Mouse (Mus musculus) heart, embryonic 13.5 days (tissue): Measurements from ENCODE around the gene Arrb1. TPM values are rescaled to one million over a fixed set of nuclear protein-coding genes. Genes with fewer than 3 reads are reported as not detected.
A peak's percentile ranks its signal among the peaks of the same experiment; 100 is the strongest.

Experiments
- ATAC-seq: fragments of 200-750 bp; cut with Nextera tagmentation; 2 replicates; pipeline ENCODE4 v1.8.0; 2017; ENCODE audit warnings: moderate TSS enrichment; ENCODE audit not compliant: insufficient number of reproducible peaks, low FRiP score, low TSS enrichment; ENCODE audit errors: extremely low read depth
- H3K27ac ChIP-seq: fragments of 300-500 bp; sonication (generic); replicated peaks from 2 replicates; pipeline ENCODE4 v1.5.1; 2015; ENCODE audit warnings: moderate library complexity, mild to moderate bottlenecking, inconsistent platforms
- H3K27me3 ChIP-seq: fragments of 300-500 bp; sonication (generic); replicated peaks from 2 replicates; pipeline ENCODE4 v1.6.1; 2015; ENCODE audit warnings: mild to moderate bottlenecking, inconsistent platforms
- H3K36me3 ChIP-seq: fragments of 300-500 bp; sonication (generic); 2 replicates; pipeline ENCODE4 v1.6.1; 2015; ENCODE audit warnings: mild to moderate bottlenecking, inconsistent platforms
- H3K4me1 ChIP-seq: fragments of 300-500 bp; sonication (generic); 2 replicates; pipeline ENCODE4 v1.6.1; 2015; ENCODE audit warnings: inconsistent platforms
- H3K4me2 ChIP-seq: fragments of 300-500 bp; sonication (generic); 2 replicates; pipeline ENCODE4 v1.6.1; 2015; ENCODE audit warnings: inconsistent platforms, mild to moderate bottlenecking, moderate library complexity
- H3K4me3 ChIP-seq: fragments of 300-500 bp; sonication (generic); 2 replicates; pipeline ENCODE4 v1.5.1; 2015; ENCODE audit warnings: moderate library complexity, mild to moderate bottlenecking, inconsistent platforms
- H3K9ac ChIP-seq: fragments of 300-500 bp; sonication (generic); 2 replicates; pipeline ENCODE4 v1.6.1; 2015; ENCODE audit warnings: inconsistent platforms, mild to moderate bottlenecking, moderate library complexity
- H3K9me3 ChIP-seq: fragments of 300-500 bp; sonication (generic); 2 replicates; pipeline ENCODE4 v1.6.1; 2016; ENCODE audit warnings: inconsistent platforms
- WGBS: fragments of 180-500 bp; shearing (Covaris S2); methylation state at CpG from one replicate; pipeline ENCODE4 v1.1.7; 2015; ENCODE audit warnings: mixed read lengths; 5-methylcytosine and 5-hydroxymethylcytosine counted together
- polyA plus RNA-seq: library from polyadenylated mRNA; unstranded; fragments of >200 nt; fragmentation: Nextera tagmentation; extraction: Ambion mirVana; gene quantifications from 2 replicates; pipeline ENCODE4 v1.2.1, GENCODE M21; 2015

Arrb1 gene
- polyA plus RNA-seq, 1 experiment from 2014 or later = 6.8 TPM

DNA sequence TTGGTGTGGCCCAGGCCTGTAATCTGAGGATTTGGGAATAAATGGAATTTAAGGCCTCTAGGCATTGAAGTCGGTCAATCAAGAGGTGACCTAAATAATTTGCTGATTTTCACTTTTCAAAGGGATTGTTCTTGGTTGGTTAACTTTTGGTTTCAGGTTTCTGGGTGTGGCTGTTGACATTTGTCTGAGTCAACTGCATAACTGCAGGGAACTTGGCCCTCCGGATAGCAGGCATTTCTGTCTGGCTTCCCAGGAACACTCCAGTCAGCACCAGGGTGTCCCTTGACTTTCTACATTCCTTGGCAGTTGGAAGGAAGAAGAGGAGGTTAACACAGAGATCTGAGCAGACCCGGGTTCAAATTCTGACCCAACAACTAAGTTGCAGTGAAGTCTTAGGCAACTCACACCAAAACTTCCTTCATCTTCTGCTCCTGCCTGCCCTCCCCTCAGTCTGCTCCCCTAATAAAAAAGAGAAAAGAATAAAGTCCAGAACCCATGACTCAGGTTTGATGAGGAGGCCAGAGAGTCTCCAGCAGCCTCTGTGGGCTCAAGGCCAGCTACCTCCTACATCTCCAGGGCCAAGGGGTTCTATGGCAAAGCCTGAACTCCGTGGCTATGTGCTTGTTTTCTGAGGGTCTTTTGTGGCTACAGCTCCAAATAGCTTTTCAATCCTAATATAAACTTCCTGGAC, 16.2 kb upstream of the Arrb1 start:
- Histone ChIP-seq H3K4me2 (no peak overlapping the region), H3K9ac (no peak overlapping the region), H3K9me3 (peaks cover 5% of the 10 kb centered on the region; the same call in 1 of the 2 replicates), H3K36me3 (no peaks in the 10 kb centered on the region), H3K4me1 (peaks cover 19% of the 10 kb centered on the region), H3K27ac (no peak overlapping the region), H3K4me3 (no peak overlapping the region), H3K27me3 (no peaks in the 10 kb centered on the region)
- no peak for ATAC-seq
- WGBS = 52% methylated on average over 4 of the region's 4 CpGs

DNA sequence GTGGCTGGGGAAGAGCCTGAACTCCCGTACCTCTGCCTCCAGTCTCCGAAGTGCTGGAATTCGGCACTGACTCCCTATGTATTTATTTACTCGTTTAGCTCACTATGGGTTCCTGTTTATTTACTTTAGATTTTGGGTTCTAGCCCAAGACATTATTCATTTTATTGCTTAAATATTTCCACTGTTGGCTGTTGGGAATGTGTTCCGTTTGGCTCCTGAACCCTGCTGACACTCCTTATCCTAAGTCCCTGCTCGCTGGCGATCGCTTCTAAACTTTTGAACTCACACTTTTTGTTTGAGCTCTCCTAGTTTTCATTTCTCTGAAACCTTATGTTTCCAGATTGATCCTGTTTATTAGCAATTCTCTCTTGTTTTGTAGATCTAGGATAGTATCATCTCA, 12.1 kb upstream of the Arrb1 start:
- WGBS = 66% methylated on average over 8 of the region's 8 CpGs
- no peaks in the 10 kb centered on the region for H3K27me3 ChIP-seq
- no peak overlapping the region for H3K9ac ChIP-seq
- no peak overlapping the region for H3K4me2 ChIP-seq
- H3K4me3 ChIP-seq = no peak overlapping the region
- H3K9me3 ChIP-seq = peaks cover 5% of the 10 kb centered on the region; the same call in 1 of the 2 replicates
- ATAC-seq = no peak
- H3K36me3 ChIP-seq = no peaks in the 10 kb centered on the region
- 0 out of 2 replicates have a peak, but pooled peaks cover 4% of the 10 kb centered on the region for H3K4me1 ChIP-seq
- no peak overlapping the region for H3K27ac ChIP-seq

DNA sequence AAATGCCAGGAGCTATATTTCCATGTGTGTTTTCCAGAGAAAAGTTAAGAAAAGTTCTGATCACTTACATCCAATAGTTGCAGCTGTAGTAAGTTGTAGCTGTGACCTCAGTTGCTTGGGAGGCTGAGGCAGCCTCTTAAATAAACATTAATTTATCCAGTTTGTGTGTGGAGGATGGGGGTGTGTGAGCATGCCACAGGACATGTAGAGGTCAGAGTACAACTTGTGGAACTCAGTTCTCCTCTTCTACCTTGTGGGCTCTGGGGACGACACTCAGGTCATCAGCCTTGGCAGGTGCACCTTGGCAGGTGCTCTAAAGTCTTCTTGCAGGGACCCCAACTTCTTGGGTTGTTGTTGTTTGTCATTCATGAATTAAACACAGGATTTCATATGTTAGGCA, 11.4 kb upstream of the Arrb1 start:
- Histone ChIP-seq H3K4me1 (peaks cover 8% of the 10 kb centered on the region), H3K27me3 (no peaks in the 10 kb centered on the region), H3K4me3 (no peak overlapping the region), H3K4me2 (no peak overlapping the region), H3K9me3 (peaks cover 5% of the 10 kb centered on the region; the same call in 1 of the 2 replicates), H3K9ac (no peak overlapping the region), H3K36me3 (no peaks in the 10 kb centered on the region), H3K27ac (no peak overlapping the region)
- WGBS = 86% methylated on average over 1 of the region's 1 CpGs
- ATAC-seq = no peak

DNA sequence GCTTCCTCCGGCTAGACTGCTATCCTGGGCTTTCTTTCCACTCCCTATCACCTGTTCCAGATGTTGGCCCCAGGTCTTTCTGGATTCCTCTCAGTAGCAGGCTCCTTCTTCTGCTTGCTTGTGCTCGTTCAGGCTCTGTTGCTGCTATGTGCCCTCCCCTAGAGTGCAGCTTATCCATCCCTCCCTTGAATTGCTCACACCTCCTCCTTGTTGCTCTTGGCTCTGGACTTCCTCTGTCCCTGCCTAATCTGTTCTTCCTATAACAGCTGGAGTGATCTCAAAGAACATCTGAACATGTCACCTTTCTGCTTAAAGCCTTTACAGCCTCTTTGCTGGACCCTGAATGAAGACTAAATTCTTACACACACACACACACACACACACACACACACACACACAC, 6.7 kb upstream of the Arrb1 start:
- H3K4me3 ChIP-seq = no peak overlapping the region
- no peak for ATAC-seq
- H3K27me3 ChIP-seq = no peaks in the 10 kb centered on the region
- H3K9ac ChIP-seq = no peak overlapping the region
- H3K4me1 ChIP-seq = peaks cover 22% of the 10 kb centered on the region
- 23% methylated on average over 2 of the region's 2 CpGs for WGBS
- H3K36me3 ChIP-seq = no peaks in the 10 kb centered on the region
- no peak overlapping the region for H3K4me2 ChIP-seq
- no peaks in the 10 kb centered on the region for H3K9me3 ChIP-seq
- no peak overlapping the region for H3K27ac ChIP-seq

DNA sequence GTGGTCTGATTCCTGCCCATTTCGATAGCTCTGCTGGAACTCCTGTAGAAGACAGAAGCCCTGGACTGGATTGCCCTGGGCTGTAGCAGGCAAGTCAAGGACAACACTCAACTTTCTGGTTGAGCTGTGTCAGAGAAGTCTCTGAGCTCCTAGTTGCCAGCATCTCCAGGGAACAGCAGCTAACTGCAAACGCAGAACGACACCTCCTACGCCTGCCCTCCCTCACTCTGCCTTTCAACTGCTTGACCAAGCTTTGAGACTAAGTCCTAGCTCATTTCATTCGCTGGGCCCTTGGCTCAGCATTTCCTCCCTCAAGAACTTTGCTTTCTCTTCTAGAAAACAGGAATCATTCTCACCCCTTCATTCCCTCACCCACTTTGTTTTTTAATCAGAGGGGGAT, 5.9 kb upstream of the Arrb1 start:
- H3K4me1 ChIP-seq = peaks cover 29% of the 10 kb centered on the region
- WGBS = 40% methylated on average over 5 of the region's 5 CpGs
- no peaks in the 10 kb centered on the region for H3K27me3 ChIP-seq
- no peak for ATAC-seq
- H3K4me2 ChIP-seq = no peak overlapping the region
- no peak overlapping the region for H3K4me3 ChIP-seq
- no peak overlapping the region for H3K27ac ChIP-seq
- H3K36me3 ChIP-seq = no peaks in the 10 kb centered on the region
- H3K9me3 ChIP-seq = no peaks in the 10 kb centered on the region
- peak overlapping the region; percentile 41; the same call in 1 of the 2 replicates for H3K9ac ChIP-seq

DNA sequence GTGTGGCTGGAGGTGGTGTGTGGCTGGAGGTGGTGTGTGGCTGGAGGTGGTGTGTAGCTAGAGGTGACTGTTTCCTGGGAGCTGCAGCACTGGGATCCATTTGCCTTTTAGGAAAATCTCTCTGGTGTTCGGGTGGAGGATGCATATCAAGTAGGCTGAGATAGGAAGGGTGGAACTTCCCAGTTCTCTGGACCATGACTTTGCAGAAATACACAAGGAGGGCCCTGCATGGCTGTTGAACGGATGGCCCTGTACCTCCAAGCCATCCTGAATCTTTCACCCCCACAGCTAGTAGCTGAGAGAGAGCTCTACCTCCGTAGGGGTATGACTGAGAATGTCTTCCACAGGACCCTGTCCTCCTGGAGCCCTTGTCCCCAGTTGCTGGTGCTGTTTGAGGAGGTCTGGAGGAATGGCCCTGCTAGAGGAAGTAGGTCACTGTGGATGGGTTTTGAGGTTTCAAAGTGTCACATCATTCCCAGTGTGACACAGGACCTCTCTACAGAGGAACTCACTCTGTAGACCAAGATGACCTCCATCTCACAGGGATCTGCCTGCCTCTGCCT, 3.8 kb upstream of the Arrb1 start:
- Histone ChIP-seq H3K9me3 (no peaks in the 10 kb centered on the region), H3K27ac (peak overlapping the region; percentile 32)
- no peak for ATAC-seq

DNA sequence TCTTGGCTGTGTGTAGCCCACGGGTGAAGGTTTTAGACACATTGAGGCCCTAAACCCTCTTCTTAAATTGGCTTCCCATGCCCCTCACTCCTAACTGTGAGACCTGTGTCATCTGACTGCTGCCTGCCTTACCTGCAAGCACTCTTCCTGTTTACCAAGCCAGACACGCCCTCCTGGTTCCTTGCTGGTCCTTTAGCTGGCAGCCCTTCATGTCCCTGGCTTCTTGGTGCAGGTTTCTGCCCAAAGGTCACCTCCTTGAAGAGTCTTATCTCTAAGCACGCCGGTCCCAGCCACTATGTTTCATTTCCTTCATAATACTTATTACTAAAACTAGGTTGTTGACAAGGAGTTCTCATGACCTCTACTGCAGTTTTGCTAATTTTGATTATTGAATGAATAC, 2.7 kb upstream of the Arrb1 start:
- peaks cover 53% of the 10 kb centered on the region for H3K4me1 ChIP-seq
- no peak overlapping the region for H3K27ac ChIP-seq
- no peak overlapping the region for H3K4me2 ChIP-seq
- H3K4me3 ChIP-seq = no peak overlapping the region
- H3K27me3 ChIP-seq = no peaks in the 10 kb centered on the region
- H3K9ac ChIP-seq = no peak overlapping the region
- H3K36me3 ChIP-seq = no peaks in the 10 kb centered on the region
- ATAC-seq = no peak
- no peaks in the 10 kb centered on the region for H3K9me3 ChIP-seq
- WGBS = 62% methylated on average over 4 of the region's 4 CpGs

More for the DNA sequence above, 3.8 kb upstream of the Arrb1 start:
- Histone ChIP-seq H3K4me2 (no peak overlapping the region), H3K27me3 (no peaks in the 10 kb centered on the region), H3K4me1 (peaks cover 43% of the 10 kb centered on the region), H3K4me3 (no peak overlapping the region), H3K36me3 (no peaks in the 10 kb centered on the region), H3K9ac (no peak overlapping the region)
- WGBS = 71% methylated on average over 3 of the region's 3 CpGs

DNA sequence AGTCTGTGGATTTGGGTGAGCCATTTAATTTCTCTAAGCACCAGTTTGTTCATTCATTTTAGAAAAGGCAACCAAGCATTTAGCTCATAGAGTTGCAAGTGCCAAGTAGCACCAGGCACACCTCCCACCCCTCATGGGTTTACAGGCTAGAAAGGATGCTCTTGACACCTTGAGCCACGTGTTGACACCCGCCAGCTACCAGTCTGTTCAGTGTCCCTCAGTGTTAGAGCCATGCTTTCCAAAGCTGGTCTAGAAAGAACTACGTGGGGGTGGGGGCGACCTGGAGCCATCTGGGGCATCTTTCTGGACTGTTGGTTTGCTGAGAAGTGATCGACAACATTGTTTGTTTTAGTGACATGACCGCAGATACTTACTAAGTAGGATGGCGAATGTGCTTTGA, 1.7 kb upstream of the Arrb1 start:
- no peak for ATAC-seq
- Histone ChIP-seq H3K27ac (no peak overlapping the region), H3K9ac (no peak overlapping the region), H3K4me1 (peaks cover 61% of the 10 kb centered on the region), H3K36me3 (no peaks in the 10 kb centered on the region), H3K4me2 (no peak overlapping the region), H3K4me3 (no peak overlapping the region), H3K9me3 (no peaks in the 10 kb centered on the region), H3K27me3 (no peaks in the 10 kb centered on the region)
- WGBS = 77% methylated on average over 7 of the region's 7 CpGs

DNA sequence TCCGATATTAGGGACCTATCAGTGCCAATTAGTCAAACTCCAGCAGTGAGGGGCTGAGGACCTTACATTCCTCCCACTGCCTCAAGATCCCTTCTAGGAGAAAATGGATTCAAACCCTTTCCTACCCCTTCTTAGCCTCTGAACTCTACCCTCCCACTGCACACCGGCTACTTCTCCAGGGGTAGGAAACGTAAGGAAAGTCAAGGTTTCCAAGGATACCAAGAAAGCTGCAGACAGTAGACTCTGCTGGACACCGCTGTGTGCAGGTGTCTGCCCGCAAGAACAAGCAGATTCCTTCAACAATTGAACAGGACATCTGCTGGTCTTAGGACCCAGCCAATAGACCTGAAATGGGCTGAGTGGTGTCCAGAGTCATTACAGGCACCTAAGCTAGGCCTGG, 765 bp upstream of the Arrb1 start:
- Histone ChIP-seq H3K9ac (peak overlapping the region; percentile 96), H3K4me3 (peak overlapping the region; percentile 80), H3K27ac (peak overlapping the region; percentile 92), H3K4me2 (peak overlapping the region; percentile 97), H3K9me3 (no peaks in the 10 kb centered on the region), H3K4me1 (peaks cover 64% of the 10 kb centered on the region), H3K27me3 (no peaks in the 10 kb centered on the region), H3K36me3 (no peaks in the 10 kb centered on the region)
- no peak for ATAC-seq
- 48% methylated on average over 5 of the region's 5 CpGs for WGBS

DNA sequence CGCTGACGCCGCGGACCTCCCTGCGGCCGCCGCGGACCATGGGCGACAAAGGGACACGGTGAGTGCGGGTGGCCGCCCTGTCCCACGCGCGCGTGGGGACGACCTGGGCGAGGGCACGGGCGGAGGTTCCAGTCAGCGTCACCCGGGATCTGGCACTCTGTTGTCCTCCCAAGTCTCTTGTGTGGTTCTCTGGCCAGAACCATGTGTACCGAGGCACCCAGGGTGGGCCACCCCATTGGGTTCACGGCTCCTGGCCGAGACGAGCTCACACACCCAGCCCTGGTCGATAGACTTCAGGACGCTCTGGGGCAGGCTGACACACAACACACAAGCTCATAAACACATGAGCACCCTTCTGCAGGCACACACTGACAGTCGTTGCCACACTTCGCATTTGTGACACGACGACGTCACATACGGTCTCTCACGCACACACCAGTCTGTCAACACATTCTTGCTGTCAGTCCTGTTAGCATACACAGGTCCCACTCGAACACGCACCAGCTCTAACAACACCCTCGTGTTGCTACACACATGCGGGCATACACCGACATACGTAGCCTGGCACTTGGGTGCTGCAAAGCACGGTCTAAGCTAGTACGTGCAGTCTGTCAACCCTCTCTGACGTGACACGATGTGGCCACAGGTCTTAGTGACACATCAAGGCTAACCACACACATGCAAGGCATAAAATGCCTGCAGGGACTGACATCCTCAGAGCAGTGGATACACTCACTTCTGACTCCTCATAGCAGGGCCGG, 655 bp downstream of the Arrb1 start:
- Histone ChIP-seq H3K4me3 (peak overlapping the region; percentile 80), H3K9me3 (no peaks in the 10 kb centered on the region), H3K27me3 (no peaks in the 10 kb centered on the region), H3K36me3 (no peaks in the 10 kb centered on the region), H3K27ac (peak overlapping the region; percentile 92), H3K4me2 (peak overlapping the region; percentile 97), H3K9ac (peak overlapping the region; percentile 96), H3K4me1 (peaks cover 73% of the 10 kb centered on the region)
- ATAC-seq = peak; percentile 5; the same call in 1 of the 2 replicates
- 5% methylated on average over 46 of the region's 46 CpGs for WGBS

DNA sequence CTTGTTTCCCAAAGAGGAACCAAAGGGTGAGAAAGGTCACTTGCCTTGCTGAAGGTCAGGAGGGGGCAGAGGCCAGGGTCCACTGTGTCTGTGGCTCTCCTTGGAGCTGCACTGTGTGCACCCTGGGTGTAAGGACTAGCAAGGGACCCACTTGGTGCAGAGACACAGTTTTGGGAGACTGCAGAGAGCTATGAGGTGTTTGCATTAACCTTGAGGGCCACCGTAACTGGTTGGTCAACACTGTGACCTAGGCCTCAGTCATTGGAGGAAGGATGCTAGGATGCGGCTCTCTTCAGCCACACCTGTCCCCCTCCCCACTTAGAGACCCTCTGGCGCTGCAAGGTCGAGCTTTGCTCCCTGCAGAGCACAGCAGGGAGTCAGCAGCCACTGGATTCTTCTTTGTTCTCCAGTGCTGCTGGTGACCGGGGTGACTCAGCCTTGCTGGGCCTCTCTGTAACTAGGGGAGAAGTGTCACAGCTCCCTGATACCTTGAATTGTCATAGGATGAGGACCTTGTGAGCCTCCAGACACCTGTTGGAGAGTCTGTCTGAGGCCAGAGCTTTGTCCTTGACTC, 2.0 kb downstream of the Arrb1 start:
- peak overlapping the region; percentile 70 for H3K9ac ChIP-seq
- peaks cover 74% of the 10 kb centered on the region for H3K4me1 ChIP-seq
- H3K27me3 ChIP-seq = no peaks in the 10 kb centered on the region
- H3K27ac ChIP-seq = peak overlapping the region; percentile 32
- H3K36me3 ChIP-seq = no peaks in the 10 kb centered on the region
- no peaks in the 10 kb centered on the region for H3K9me3 ChIP-seq
- ATAC-seq = no peak
- 57% methylated on average over 5 of the region's 5 CpGs for WGBS
- peak overlapping the region; percentile 97 for H3K4me2 ChIP-seq
- peak overlapping the region; percentile 80 for H3K4me3 ChIP-seq
